8 mouse cellular contexts compared by ENCODE assay signal in genomic region chrX:168672913-168673524, GRCm38 (mm10). TPM values are rescaled to one million over a fixed set of nuclear protein-coding genes. Genes with fewer than 3 reads are reported as not detected.
A peak's percentile ranks its signal among the peaks of the same experiment; 100 is the strongest.
DNase-seq lines count a peak whose midpoint lies in the region; ATAC-seq and TF ChIP-seq lines count a peak whose summit lies in the region.

No protein-coding gene starts in this region.

- 30% methylated on average over 31 of the region's 31 CpGs for WGBS in lung, adult 2 months
- 23% methylated on average over 31 of the region's 31 CpGs for whole genome bisulfite sequencing in embryonic facial prominence, embryonic 10.5 days
- WGBS in midbrain, embryonic 13.5 days = 35% methylated on average over 31 of the region's 31 CpGs

- peaks cover 2% of the 10 kb centered on the region; the same call in 1 of the 2 replicates for H3K4me1 ChIP-seq in lung, adult 2 months (ENCODE audit: control insufficient read depth, insufficient read depth, low read length)
- no peaks in the 10 kb centered on the region for H3K4me1 ChIP-seq in embryonic facial prominence, embryonic 10.5 days
- H3K4me1 ChIP-seq in midbrain, embryonic 13.5 days (replicated peaks) = no peaks in the 10 kb centered on the region

- peak overlapping the region; percentile 88 for H3K27ac ChIP-seq in embryonic facial prominence, embryonic 10.5 days (replicated peaks)
- peak overlapping the region; percentile 90 for H3K27ac ChIP-seq in midbrain, embryonic 13.5 days

- peak; percentile 81 for DNase-seq in adrenal gland, postnatal 25 days
- no peak for DNase-seq in adrenal gland, postnatal 4 days (ENCODE audit: low spot score in 2 of 2)
- peak; percentile 9 for DNase-seq in lung, adult 2 months
- DNase-seq in lung, postnatal 25 days (ENCODE audit: low spot score) = no peak
- DNase-seq in embryonic facial prominence, embryonic 10.5 days (ENCODE audit: low spot score) = no peak
- peak; percentile 90 for DNase-seq in induced T-regulatory cell, adult 2 months (ENCODE audit: low read depth)
- DNase-seq in yolk sac, embryonic 10.5 days (ENCODE audit: low spot score) = no peak

- peaks cover 21% of the 10 kb centered on the region for H3K36me3 ChIP-seq in embryonic facial prominence, embryonic 10.5 days (replicated peaks)
- 0 out of 2 replicates have a peak, but pooled peaks cover 4% of the 10 kb centered on the region for H3K36me3 ChIP-seq in midbrain, embryonic 13.5 days

- TF ChIP-seq POLR2A in lung, adult 2 months (IDR thresholded peaks at IDR 0.05; ENCODE audit: borderline replicate concordance, extremely low read depth, low read depth, low read length) = no peak; the same call in 1 of the 2 replicates

- peak overlapping the region; percentile 94 for H3K4me3 ChIP-seq in lung, adult 2 months (replicated peaks; ENCODE audit: extremely low read depth, low read depth, low read length)
- peak overlapping the region; percentile 63 for H3K4me3 ChIP-seq in embryonic facial prominence, embryonic 10.5 days
- H3K4me3 ChIP-seq in midbrain, embryonic 13.5 days (replicated peaks) = peak overlapping the region; percentile 52

- H3K4me2 ChIP-seq in midbrain, embryonic 13.5 days (replicated peaks) = peak overlapping the region; percentile 69

- H3K9me3 ChIP-seq in embryonic facial prominence, embryonic 10.5 days = peaks cover 6% of the 10 kb centered on the region; the same call in 1 of the 2 replicates
- H3K9me3 ChIP-seq in midbrain, embryonic 13.5 days = no peaks in the 10 kb centered on the region

- TF ChIP-seq CTCF in lung, adult 2 months (IDR thresholded peaks at IDR 0.05; ENCODE audit: insufficient read depth, low read length) = no peak

- peak; percentile 22 for ATAC-seq in midbrain, embryonic 13.5 days

- H3K9ac ChIP-seq in midbrain, embryonic 13.5 days (replicated peaks) = peak overlapping the region; percentile 76

- H3K27me3 ChIP-seq in embryonic facial prominence, embryonic 10.5 days (replicated peaks; ENCODE audit: low read depth, poor library complexity, severe bottlenecking) = peaks cover 64% of the 10 kb centered on the region
- H3K27me3 ChIP-seq in midbrain, embryonic 13.5 days = peaks cover 10% of the 10 kb centered on the region; the same call in 1 of the 2 replicates

RNA-seq across cellular contexts. Expression of gene Msl3, which starts 0.7 kb away (rescaled TPM):
- 56.6 and 61.3 TPM in 2 replicates for total RNA-seq in adrenal gland, postnatal 25 days (2021)
- total RNA-seq in adrenal gland, postnatal 4 days (2021) = 10 to 100 TPM; 55.3 to 60.2 TPM
- polyA plus RNA-seq in lung, adult 2 months (2012; rRNA removed) = 10.4 and 13.3 TPM in 2 replicates
- 28.5 and 29.0 TPM in 2 replicates for polyA plus RNA-seq in embryonic facial prominence, embryonic 10.5 days (2016; fragmentation: Nextera tagmentation; extraction: Ambion mirVana)
- 19.6 and 19.7 TPM in 2 replicates for polyA plus RNA-seq in midbrain, embryonic 13.5 days (2015; fragmentation: Nextera tagmentation; extraction: Ambion mirVana)

Comparison
In these comparisons a context has a peak if more than half of its experiments do, and no peak if none do; other contexts are left out.
1. DNase-seq: peak in adrenal gland, postnatal 25 days (single experiment), lung, adult 2 months (single experiment) and induced T-regulatory cell, adult 2 months (single experiment); none in adrenal gland, postnatal 4 days (0 of 2), lung, postnatal 25 days (single experiment), embryonic facial prominence, embryonic 10.5 days (single experiment) and yolk sac, embryonic 10.5 days (single experiment).
2. Peak in every context shown above with its lines, with median percentiles within 50 percentile points of each other: H3K4me3 ChIP-seq.